Mouse (Mus musculus) midbrain, embryonic 13.5 days (tissue): ENCODE measurements around the gene Ppp1r35. TPM values are rescaled to one million over a fixed set of nuclear protein-coding genes. Genes with fewer than 3 reads are reported as not detected.

ENCODE experiments used
- ATAC-seq: fragments of 200-750 bp; cut with Nextera tagmentation; 2 replicates; pipeline ENCODE4 v1.8.0; 2017; ENCODE audit warnings: mild to moderate bottlenecking, moderate TSS enrichment, moderate library complexity
- H3K27ac ChIP-seq: fragments of 300-500 bp; sonication (generic); 2 replicates; pipeline ENCODE4 v1.5.1; 2015; ENCODE audit warnings: inconsistent platforms, mild to moderate bottlenecking, moderate library complexity
- H3K27me3 ChIP-seq: fragments of 300-500 bp; sonication (generic); 2 replicates; pipeline ENCODE4 v1.6.1; 2015; ENCODE audit warnings: mild to moderate bottlenecking, inconsistent platforms
- H3K36me3 ChIP-seq: fragments of 300-500 bp; sonication (generic); 2 replicates; pipeline ENCODE4 v1.6.1; 2015; ENCODE audit warnings: mild to moderate bottlenecking, inconsistent platforms
- H3K4me1 ChIP-seq: fragments of 300-500 bp; sonication (generic); replicated peaks from 2 replicates; pipeline ENCODE4 v1.6.1; 2015; ENCODE audit warnings: inconsistent platforms
- H3K4me2 ChIP-seq: fragments of 300-500 bp; sonication (generic); replicated peaks from 2 replicates; pipeline ENCODE4 v1.6.1; 2015; ENCODE audit warnings: moderate library complexity, mild to moderate bottlenecking, inconsistent platforms
- H3K4me3 ChIP-seq: fragments of 300-500 bp; sonication (generic); replicated peaks from 2 replicates; pipeline ENCODE4 v1.5.1; 2015; ENCODE audit warnings: mild to moderate bottlenecking, inconsistent platforms
- H3K9ac ChIP-seq: fragments of 300-500 bp; sonication (generic); replicated peaks from 2 replicates; pipeline ENCODE4 v1.6.1; 2015; ENCODE audit warnings: mild to moderate bottlenecking, inconsistent platforms
- H3K9me3 ChIP-seq: fragments of 300-500 bp; sonication (generic); 2 replicates; pipeline ENCODE4 v1.6.1; 2016; ENCODE audit warnings: mild to moderate bottlenecking, inconsistent platforms
- WGBS: fragments of 180-500 bp; shearing (Covaris S2); methylation state at CpG from one replicate; pipeline ENCODE4 v1.1.7; 2015; 5-methylcytosine and 5-hydroxymethylcytosine counted together
- polyA plus RNA-seq: library from polyadenylated mRNA; unstranded; fragments of >200 nt; fragmentation: Nextera tagmentation; extraction: Ambion mirVana; gene quantifications from 2 replicates; pipeline ENCODE4 v1.2.1, GENCODE M21; 2015

The Ppp1r35 gene
- polyA plus RNA-seq, 1 experiment from 2014 or later, result 48.9 TPM

GRCm38 (mm10) chr5:137775587-137776290 is 2.9 kb upstream of the Ppp1r35 start:
- Histone ChIP-seq H3K27me3 (no peaks in the 10 kb centered on the region), H3K4me1 (peaks cover 14% of the 10 kb centered on the region), H3K27ac (no peak overlapping the region), H3K4me3 (no peak overlapping the region), H3K36me3 (peaks cover 8% of the 10 kb centered on the region), H3K9me3 (no peaks in the 10 kb centered on the region), H3K9ac (no peak overlapping the region), H3K4me2 (no peak overlapping the region)
- no peak for ATAC-seq
- 87% methylated on average over 2 of the region's 2 CpGs for WGBS

DNA sequence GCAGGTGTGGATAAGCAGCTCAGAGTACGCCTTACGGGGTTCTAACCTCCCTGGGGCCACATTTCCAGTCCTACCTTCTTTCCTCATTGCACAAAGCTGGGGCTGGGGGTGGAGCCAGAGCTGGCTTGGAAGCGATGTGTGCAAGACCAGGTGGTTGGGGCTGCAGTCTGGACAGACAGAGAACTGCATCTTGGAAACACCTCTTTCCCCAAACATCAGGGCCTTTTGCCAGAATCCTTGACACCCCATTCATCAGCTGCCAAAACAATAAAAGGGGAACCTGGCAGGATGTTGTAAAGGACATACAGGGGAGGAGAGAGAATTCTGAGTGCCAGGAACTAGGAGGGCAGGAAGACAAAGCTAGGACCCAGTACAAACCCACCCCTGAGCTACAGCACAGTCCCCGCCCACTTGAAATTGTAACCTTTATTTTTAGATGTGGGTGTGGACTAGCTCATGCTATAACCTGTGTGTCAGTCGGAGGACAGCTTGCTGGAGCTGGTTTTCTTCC is 2.2 kb upstream of the Ppp1r35 start:
- Histone ChIP-seq H3K27me3 (no peaks in the 10 kb centered on the region), H3K9me3 (no peaks in the 10 kb centered on the region)

DNA sequence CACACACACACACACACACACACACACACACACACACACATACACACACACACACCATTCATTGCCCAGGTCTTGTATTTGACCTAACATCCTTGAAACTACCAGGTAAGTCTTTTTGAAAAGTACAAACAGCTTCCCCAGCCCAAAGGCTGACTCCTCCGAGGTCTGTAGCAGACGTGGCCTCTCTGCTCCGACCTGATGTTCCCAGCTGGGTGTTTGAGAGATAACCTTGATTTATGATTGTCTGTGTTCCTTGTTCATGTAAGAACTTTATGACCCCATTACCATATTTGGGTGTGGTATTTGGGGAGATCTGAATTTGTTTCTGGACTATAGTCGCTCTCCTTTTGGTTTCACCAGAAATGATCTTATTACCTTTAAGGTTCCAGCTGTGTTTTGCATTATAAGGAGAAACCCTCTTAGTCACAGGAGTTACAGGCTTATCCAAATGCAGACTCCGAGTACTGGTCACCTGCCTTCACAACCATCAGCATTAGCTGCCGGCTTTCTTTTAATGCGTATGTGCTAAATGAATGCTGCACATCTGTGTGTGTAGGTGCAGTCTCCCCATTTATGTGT is 1.3 kb upstream of the Ppp1r35 start:
- Histone ChIP-seq H3K27ac (no peak overlapping the region), H3K4me1 (peaks cover 29% of the 10 kb centered on the region), H3K4me2 (no peak overlapping the region), H3K9me3 (no peaks in the 10 kb centered on the region), H3K9ac (no peak overlapping the region), H3K27me3 (no peaks in the 10 kb centered on the region), H3K4me3 (no peak overlapping the region), H3K36me3 (peaks cover 24% of the 10 kb centered on the region)
- 88% methylated on average over 7 of the region's 7 CpGs for WGBS
- ATAC-seq, result no peak

More for the DNA sequence above, 2.2 kb upstream of the Ppp1r35 start:
- 54% methylated on average over 5 of the region's 5 CpGs for WGBS
- H3K27ac ChIP-seq, result no peak overlapping the region
- ATAC-seq, result no peak
- no peak overlapping the region for H3K9ac ChIP-seq
- H3K4me3 ChIP-seq, result no peak overlapping the region
- H3K4me2 ChIP-seq, result no peak overlapping the region
- H3K36me3 ChIP-seq, result peaks cover 15% of the 10 kb centered on the region
- H3K4me1 ChIP-seq, result peaks cover 21% of the 10 kb centered on the region

- WGBS, result under 1% methylated on average over 65 of the region's 83 CpGs
- ATAC-seq, result peak; percentile 35
- peak overlapping the region; percentile 92 for H3K27ac ChIP-seq
- peak overlapping the region; percentile 99 for H3K4me2 ChIP-seq
- no peaks in the 10 kb centered on the region for H3K9me3 ChIP-seq
- H3K4me3 ChIP-seq, result peak overlapping the region; percentile 94
- H3K4me1 ChIP-seq, result peaks cover 49% of the 10 kb centered on the region
- H3K9ac ChIP-seq, result peak overlapping the region; percentile 92
- peaks cover 43% of the 10 kb centered on the region for H3K36me3 ChIP-seq
- no peaks in the 10 kb centered on the region for H3K27me3 ChIP-seq
These were observed 644 bp downstream of the Ppp1r35 start for GRCm38 (mm10) chr5:137779053-137779933.

DNA sequence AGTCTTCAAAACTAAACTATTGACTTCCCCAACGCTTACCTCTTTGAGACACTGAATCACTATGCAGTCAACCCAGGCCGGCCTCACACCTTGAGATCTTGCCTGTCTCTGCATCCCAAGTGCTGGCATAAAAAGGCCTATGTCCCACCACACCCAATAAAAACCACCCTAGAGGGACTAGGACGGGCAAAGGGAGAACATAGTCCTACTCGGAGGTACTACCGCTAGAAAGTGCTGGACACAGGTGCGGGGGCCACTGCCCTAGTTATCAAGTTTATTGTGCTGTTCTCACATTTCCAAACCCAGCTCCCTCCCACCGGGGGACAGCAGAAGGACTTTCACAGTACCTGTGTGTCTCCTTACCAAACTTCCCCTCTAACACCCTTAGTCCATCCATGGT is 3.0 kb downstream of the Ppp1r35 start:
- H3K4me2 ChIP-seq, result no peak overlapping the region
- H3K27ac ChIP-seq, result no peak overlapping the region
- no peak for ATAC-seq
- peaks cover 48% of the 10 kb centered on the region for H3K36me3 ChIP-seq
- H3K27me3 ChIP-seq, result no peaks in the 10 kb centered on the region
- WGBS, result 98% methylated on average over 7 of the region's 7 CpGs
- no peak overlapping the region for H3K9ac ChIP-seq
- no peak overlapping the region for H3K4me3 ChIP-seq
- no peaks in the 10 kb centered on the region for H3K9me3 ChIP-seq
- peaks cover 60% of the 10 kb centered on the region for H3K4me1 ChIP-seq

DNA sequence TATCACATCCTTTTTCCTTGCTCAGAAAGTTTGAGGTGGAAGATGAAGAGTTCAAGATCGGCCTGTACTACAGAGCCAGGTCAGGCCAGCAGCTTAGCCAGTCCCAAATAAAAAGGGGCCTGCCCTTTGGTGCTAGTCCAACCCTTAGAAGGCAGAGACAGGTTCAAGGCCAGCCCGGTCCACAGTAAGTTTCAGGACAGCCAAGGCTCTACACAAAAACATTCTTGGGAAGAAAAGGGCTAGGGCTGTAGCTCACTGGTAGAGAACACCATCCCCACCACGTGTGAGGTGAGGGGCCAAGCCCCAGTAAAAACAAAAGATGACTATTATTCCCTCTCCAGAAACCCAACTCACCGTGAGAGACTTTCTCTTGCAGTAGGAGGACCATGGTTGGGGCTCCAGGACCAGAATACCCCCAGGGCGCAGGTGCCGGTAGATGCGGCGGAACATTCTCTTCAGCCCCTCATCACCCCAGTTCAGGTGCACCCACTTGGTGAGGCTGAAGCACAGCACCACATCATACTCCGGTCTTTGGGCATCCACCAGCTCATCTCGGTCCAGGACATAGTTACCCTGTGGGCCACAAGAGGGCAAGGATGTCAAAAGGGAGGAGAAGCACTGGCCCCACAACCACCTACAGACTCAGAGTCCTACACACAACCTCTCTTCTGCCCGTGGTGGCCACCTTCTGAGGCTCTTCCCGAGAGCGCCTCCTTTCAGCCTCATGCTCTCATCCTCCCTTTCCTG is 4.3 kb downstream of the Ppp1r35 start:
- H3K4me2 ChIP-seq, result peak overlapping the region; percentile 98
- peak overlapping the region; percentile 84 for H3K4me3 ChIP-seq
- H3K27ac ChIP-seq, result no peak overlapping the region
- 85% methylated on average over 13 of the region's 13 CpGs for WGBS
- peak overlapping the region; percentile 98 for H3K9ac ChIP-seq
- H3K36me3 ChIP-seq, result peaks cover 48% of the 10 kb centered on the region
- H3K27me3 ChIP-seq, result peaks cover under 1% of the 10 kb centered on the region; the same call in 1 of the 2 replicates
- peaks cover 63% of the 10 kb centered on the region for H3K4me1 ChIP-seq
- no peaks in the 10 kb centered on the region for H3K9me3 ChIP-seq
- no peak for ATAC-seq

GRCm38 (mm10) chr5:137783901-137784540 is 5.4 kb downstream of the Ppp1r35 start:
- peak overlapping the region; percentile 98 for H3K9ac ChIP-seq
- peaks cover 48% of the 10 kb centered on the region for H3K36me3 ChIP-seq
- H3K27me3 ChIP-seq, result peaks cover 9% of the 10 kb centered on the region
- WGBS, result 68% methylated on average over 9 of the region's 9 CpGs
- H3K4me1 ChIP-seq, result peaks cover 66% of the 10 kb centered on the region
- H3K4me3 ChIP-seq, result peak overlapping the region; percentile 84
- no peaks in the 10 kb centered on the region for H3K9me3 ChIP-seq
- peak overlapping the region; percentile 19 for H3K27ac ChIP-seq
- no peak for ATAC-seq
- peak overlapping the region; percentile 98 for H3K4me2 ChIP-seq

GRCm38 (mm10) chr5:137784546-137784945 is 5.9 kb downstream of the Ppp1r35 start:
- Histone ChIP-seq H3K4me1 (peaks cover 64% of the 10 kb centered on the region), H3K4me3 (peak overlapping the region; percentile 84), H3K36me3 (peaks cover 48% of the 10 kb centered on the region), H3K4me2 (peak overlapping the region; percentile 98), H3K27ac (peak overlapping the region; percentile 98), H3K9me3 (no peaks in the 10 kb centered on the region), H3K9ac (peak overlapping the region; percentile 98), H3K27me3 (peaks cover 12% of the 10 kb centered on the region)
- WGBS, result 87% methylated on average over 14 of the region's 14 CpGs
- ATAC-seq, result no peak

- Histone ChIP-seq H3K9ac (peak overlapping the region; percentile 98), H3K36me3 (peaks cover 44% of the 10 kb centered on the region), H3K27me3 (peaks cover 12% of the 10 kb centered on the region), H3K4me1 (peaks cover 55% of the 10 kb centered on the region), H3K4me2 (peak overlapping the region; percentile 98), H3K4me3 (peak overlapping the region; percentile 84), H3K9me3 (no peaks in the 10 kb centered on the region), H3K27ac (peak overlapping the region; percentile 98)
- 1% methylated on average over 59 of the region's 62 CpGs for WGBS
- ATAC-seq, result peak; percentile 17
These were observed 6.7 kb downstream of the Ppp1r35 start for GRCm38 (mm10) chr5:137785164-137786031.

DNA sequence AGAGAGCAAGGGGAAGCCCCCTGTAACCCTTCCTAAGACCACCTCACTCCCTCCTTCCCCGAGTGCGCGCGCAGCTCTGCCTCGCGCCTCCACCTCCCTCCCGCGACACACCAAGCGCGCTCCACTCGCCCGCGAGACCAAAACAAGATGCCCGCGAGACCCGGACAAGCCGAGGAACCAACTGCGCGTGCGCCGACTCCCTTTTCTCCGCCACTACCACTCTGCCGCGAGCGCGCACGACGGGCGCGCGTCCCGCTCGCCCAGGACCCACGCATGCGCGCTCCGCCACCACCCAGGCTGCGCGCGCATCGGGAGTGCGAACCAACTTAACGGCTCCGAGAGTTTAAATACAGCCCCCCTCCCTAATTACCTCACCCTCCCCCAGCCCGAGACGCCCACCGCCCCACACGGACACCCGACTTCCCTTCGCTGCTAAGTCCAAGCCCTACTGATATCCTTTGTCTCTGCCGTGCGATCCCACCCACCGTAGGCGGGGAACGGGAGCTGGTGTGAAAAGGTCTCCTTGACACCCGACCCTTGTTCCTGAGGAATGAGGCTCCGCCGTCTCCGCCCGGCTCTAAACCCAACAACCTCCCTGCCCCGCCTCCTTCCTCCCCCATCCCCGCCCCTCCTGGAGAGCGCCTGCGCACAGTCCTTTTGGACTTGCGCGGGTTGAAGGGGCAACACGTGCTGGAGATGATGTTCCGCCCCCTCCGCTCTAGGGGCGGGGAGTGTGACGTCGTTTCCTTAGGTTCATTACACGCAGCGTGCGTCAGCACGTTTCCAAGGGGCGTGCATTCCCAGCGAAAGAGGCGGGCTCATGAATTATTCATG is 7.7 kb downstream of the Ppp1r35 start:
- H3K9ac ChIP-seq, result peak overlapping the region; percentile 98
- peaks cover 12% of the 10 kb centered on the region for H3K27me3 ChIP-seq
- H3K4me3 ChIP-seq, result peak overlapping the region; percentile 84
- no peaks in the 10 kb centered on the region for H3K9me3 ChIP-seq
- H3K4me2 ChIP-seq, result peak overlapping the region; percentile 98
- H3K27ac ChIP-seq, result peak overlapping the region; percentile 98
- peak; percentile 81 for ATAC-seq
- WGBS, result under 1% methylated on average over 77 of the region's 79 CpGs
- H3K4me1 ChIP-seq, result peaks cover 47% of the 10 kb centered on the region
- peaks cover 35% of the 10 kb centered on the region for H3K36me3 ChIP-seq
